Mouse (Mus musculus): Measurements from ENCODE around the gene Gm28038. TPM values are rescaled to one million over a fixed set of nuclear protein-coding genes. Genes with fewer than 3 reads are reported as not detected.

The Gm28038 gene
- polyA plus RNA-seq, 1 experiment from 2014 or later: not detected

Other genes starting within 250 kb of the Gm28038 start
- 19.7 and 21.9 TPM in 2 replicates for gene Wdr34, start 232.2 kb upstream of the Gm28038 start, polyA plus RNA-seq (2015; fragmentation: Nextera tagmentation; extraction: Ambion mirVana)
- 329 and 361 TPM in 2 replicates for gene Set, start 223.7 kb upstream of the Gm28038 start, polyA plus RNA-seq (2015; fragmentation: Nextera tagmentation; extraction: Ambion mirVana)
- gene Pkn3, start 203.4 kb upstream of the Gm28038 start, polyA plus RNA-seq (2015; fragmentation: Nextera tagmentation; extraction: Ambion mirVana): 10.4 and 10.8 TPM in 2 replicates
- gene Zdhhc12, start 187.4 kb upstream of the Gm28038 start, polyA plus RNA-seq (2015; fragmentation: Nextera tagmentation; extraction: Ambion mirVana): 79.0 and 86.2 TPM in 2 replicates
- gene Zer1, start 156.5 kb upstream of the Gm28038 start, polyA plus RNA-seq (2015; fragmentation: Nextera tagmentation; extraction: Ambion mirVana): 3.3 and 3.7 TPM in 2 replicates
- 8.3 and 9.8 TPM in 2 replicates for gene Tbc1d13, start 147.3 kb upstream of the Gm28038 start, polyA plus RNA-seq (2015; fragmentation: Nextera tagmentation; extraction: Ambion mirVana)
- 42.5 and 45.5 TPM in 2 replicates for gene Endog, start 109.5 kb upstream of the Gm28038 start, polyA plus RNA-seq (2015; fragmentation: Nextera tagmentation; extraction: Ambion mirVana)
- 59.5 and 62.6 TPM in 2 replicates for gene Spout1, start 102.6 kb upstream of the Gm28038 start, polyA plus RNA-seq (2015; fragmentation: Nextera tagmentation; extraction: Ambion mirVana)
- 24.6 and 28.9 TPM in 2 replicates for gene Kyat1, start 75.2 kb upstream of the Gm28038 start, polyA plus RNA-seq (2015; fragmentation: Nextera tagmentation; extraction: Ambion mirVana)
- gene Lrrc8a, start 43.3 kb upstream of the Gm28038 start, polyA plus RNA-seq (2015; fragmentation: Nextera tagmentation; extraction: Ambion mirVana): 37.4 and 40.1 TPM in 2 replicates
- 0.11 and 0.24 TPM in 2 replicates for gene Gm28035, start 40.5 kb upstream of the Gm28038 start, polyA plus RNA-seq (2015; fragmentation: Nextera tagmentation; extraction: Ambion mirVana)
- gene Phyhd1, start 14.8 kb upstream of the Gm28038 start, polyA plus RNA-seq (2015; fragmentation: Nextera tagmentation; extraction: Ambion mirVana): 10.5 and 10.8 TPM in 2 replicates
- gene Dolk, start 5.3 kb downstream of the Gm28038 start, polyA plus RNA-seq (2015; fragmentation: Nextera tagmentation; extraction: Ambion mirVana): 38.3 and 41.2 TPM in 2 replicates
- gene Nup188, start 5.4 kb downstream of the Gm28038 start, polyA plus RNA-seq (2015; fragmentation: Nextera tagmentation; extraction: Ambion mirVana): 23.6 and 26.6 TPM in 2 replicates
- gene Sh3glb2, start 78.3 kb downstream of the Gm28038 start, polyA plus RNA-seq (2015; fragmentation: Nextera tagmentation; extraction: Ambion mirVana): 68.6 and 71.4 TPM in 2 replicates
- 23.1 and 24.7 TPM in 2 replicates for gene Miga2, start 83.2 kb downstream of the Gm28038 start, polyA plus RNA-seq (2015; fragmentation: Nextera tagmentation; extraction: Ambion mirVana)
- gene Dolpp1, start 111.2 kb downstream of the Gm28038 start, polyA plus RNA-seq (2015; fragmentation: Nextera tagmentation; extraction: Ambion mirVana): 59.4 and 63.3 TPM in 2 replicates
- gene Crat, start 134.8 kb downstream of the Gm28038 start, polyA plus RNA-seq (2015; fragmentation: Nextera tagmentation; extraction: Ambion mirVana): 25.9 and 29.4 TPM in 2 replicates
- gene Ptpa, start 135.0 kb downstream of the Gm28038 start, polyA plus RNA-seq (2015; fragmentation: Nextera tagmentation; extraction: Ambion mirVana): 120 and 132 TPM in 2 replicates
- 0.61 and 0.75 TPM in 2 replicates for gene Ier5l, start 193.2 kb downstream of the Gm28038 start, polyA plus RNA-seq (2015; fragmentation: Nextera tagmentation; extraction: Ambion mirVana)

All from intestine, embryonic 16.5 days (tissue).